Mouse (Mus musculus) 416B (cell line): ENCODE measurements at regions not wholly inside any gene's neighbourhood (a gene's known extent, or its start where the extent isn't known, plus 50 kb on each side); places are given as distances from the start of the nearest gene placed in this dataset.
A peak's percentile ranks its signal among the peaks of the same experiment; 100 is the strongest.

Source experiments
- DNase-seq: peaks from one replicate; pipeline ENCODE4 v3.0.0; 2011; ENCODE audit warnings: low read depth

GRCm38 (mm10) chr14:47857731-47858556, 209.7 kb downstream of the Ktn1 start:
- peak; percentile 52 for DNase-seq

- no peak for DNase-seq
Observed at GRCm38 (mm10) chr14:47862556-47862955, 214.3 kb downstream of the Ktn1 start.

GRCm38 (mm10) chr14:47863067-47863466, 214.8 kb downstream of the Ktn1 start:
- peak; percentile 98 for DNase-seq

GRCm38 (mm10) chr14:47863701-47864100, 215.5 kb downstream of the Ktn1 start:
- peak; percentile 73 for DNase-seq

- no peak for DNase-seq
Observed at GRCm38 (mm10) chr14:47867017-47867416, 218.8 kb downstream of the Ktn1 start.

- no peak for DNase-seq
Observed at GRCm38 (mm10) chr14:47868258-47868780, 220.1 kb downstream of the Ktn1 start.

- peak; percentile 8 for DNase-seq
Observed at GRCm38 (mm10) chr14:47876585-47876984, 228.3 kb downstream of the Ktn1 start.

GRCm38 (mm10) chr14:47877167-47877566, 228.9 kb downstream of the Ktn1 start:
- no peak for DNase-seq

- DNase-seq: no peak
Observed at GRCm38 (mm10) chr14:47877771-47878443, 229.7 kb downstream of the Ktn1 start.

- DNase-seq: no peak
Observed at GRCm38 (mm10) chr14:47885326-47885725, 235.3 kb upstream of the Peli2 start.

- no peak for DNase-seq
Observed at GRCm38 (mm10) chr14:47890251-47891198, 230.1 kb upstream of the Peli2 start.

GRCm38 (mm10) chr14:47896581-47896980, 224.0 kb upstream of the Peli2 start:
- DNase-seq: no peak

GRCm38 (mm10) chr14:47897907-47898530, 222.6 kb upstream of the Peli2 start:
- DNase-seq: peak; percentile 57

- DNase-seq: no peak
Observed at GRCm38 (mm10) chr14:47898605-47899004, 222.0 kb upstream of the Peli2 start.

GRCm38 (mm10) chr14:47905334-47905733, 215.3 kb upstream of the Peli2 start:
- DNase-seq: no peak

GRCm38 (mm10) chr14:47909129-47909528, 211.5 kb upstream of the Peli2 start:
- no peak for DNase-seq

- DNase-seq: no peak
Observed at GRCm38 (mm10) chr14:47910741-47911295, 209.8 kb upstream of the Peli2 start.

- no peak for DNase-seq
Observed at GRCm38 (mm10) chr14:47911546-47912545, 208.8 kb upstream of the Peli2 start.

- DNase-seq: no peak
Observed at GRCm38 (mm10) chr14:47915621-47916020, 205.0 kb upstream of the Peli2 start.
